Mouse (Mus musculus) T-helper 1 cell (primary cell): ENCODE results near the gene Cacna1g.
"Not testable (repeated sequence)": the region's sequence is repeated elsewhere in the genome, so short reads cannot be mapped to it uniquely, and the experiment has no call there.

Experiments used
- in situ Hi-C: fragments of 300-600 bp; cut with MboI, MseI; formaldehyde crosslinking; loops from one replicate; pipeline ENCODE4 v1.15.1; 2025; ENCODE audit warnings: high pct_unique_total_duplicates

Cacna1g gene

GRCm38 (mm10) chr11:94405348-94405747 lies 68.7 kb downstream of the Cacna1g start:
- in situ Hi-C loops, result no loop called here

GRCm38 (mm10) chr11:94404641-94405260 lies 69.2 kb downstream of the Cacna1g start:
- in situ Hi-C loops, result no loop called here

- in situ Hi-C loops, result no loop called here
Measured at GRCm38 (mm10) chr11:94404178-94404577, 69.8 kb downstream of the Cacna1g start.

GRCm38 (mm10) chr11:94403757-94404156 lies 70.2 kb downstream of the Cacna1g start:
- in situ Hi-C loops, result no loop called here

GRCm38 (mm10) chr11:94402731-94403130 lies 71.3 kb downstream of the Cacna1g start:
- in situ Hi-C loops, result no loop called here

- in situ Hi-C loops, result not testable (repeated sequence)
Measured at GRCm38 (mm10) chr11:94402029-94402428, 72.0 kb downstream of the Cacna1g start.

GRCm38 (mm10) chr11:94400996-94401395 lies 73.0 kb downstream of the Cacna1g start:
- in situ Hi-C loops, result no loop called here

GRCm38 (mm10) chr11:94394107-94394506 lies 79.9 kb downstream of the Cacna1g start:
- in situ Hi-C loops, result no loop called here

- in situ Hi-C loops, result not testable (repeated sequence)
Measured at GRCm38 (mm10) chr11:94393490-94393889, 80.5 kb downstream of the Cacna1g start.

- in situ Hi-C loops, result no loop called here
Measured at GRCm38 (mm10) chr11:94392672-94393109, 81.3 kb downstream of the Cacna1g start, which contains the start of gene Abcc3. Gene Abcc3 (minus strand): TSS chr11:94392997.

- in situ Hi-C loops, result no loop called here
Measured at GRCm38 (mm10) chr11:94391661-94392060, 82.3 kb downstream of the Cacna1g start.

GRCm38 (mm10) chr11:94390825-94391224 lies 83.2 kb downstream of the Cacna1g start:
- in situ Hi-C loops, result no loop called here

- in situ Hi-C loops, result no loop called here
Measured at GRCm38 (mm10) chr11:94389724-94390396, 84.1 kb downstream of the Cacna1g start.

- in situ Hi-C loops, result no loop called here
Measured at GRCm38 (mm10) chr11:94389021-94389420, 85.0 kb downstream of the Cacna1g start.

- in situ Hi-C loops, result no loop called here
Measured at GRCm38 (mm10) chr11:94387756-94388155, 86.2 kb downstream of the Cacna1g start.

- in situ Hi-C loops, result no loop called here
Measured at GRCm38 (mm10) chr11:94385977-94386771, 87.8 kb downstream of the Cacna1g start.

- in situ Hi-C loops, result no loop called here
Measured at GRCm38 (mm10) chr11:94379736-94380135, 94.3 kb downstream of the Cacna1g start.

GRCm38 (mm10) chr11:94379061-94379460 lies 94.9 kb downstream of the Cacna1g start:
- in situ Hi-C loops, result no loop called here

GRCm38 (mm10) chr11:94374276-94374948 lies 99.6 kb downstream of the Cacna1g start:
- in situ Hi-C loops, result no loop called here

GRCm38 (mm10) chr11:94370809-94371208 lies 103.2 kb downstream of the Cacna1g start:
- in situ Hi-C loops, result no loop called here

- in situ Hi-C loops, result no loop called here
Measured at GRCm38 (mm10) chr11:94369981-94370380, 104.0 kb downstream of the Cacna1g start.

GRCm38 (mm10) chr11:94365340-94365739 lies 108.7 kb downstream of the Cacna1g start:
- in situ Hi-C loops, result no loop called here
